In genomic region chr10:120233655-120234367, GRCm38 (mm10) we compare ENCODE assay signal across 9 mouse cellular contexts. TPM values are rescaled to one million over a fixed set of nuclear protein-coding genes. Genes with fewer than 3 reads are reported as not detected.
DNase-seq lines count a peak whose midpoint lies in the region; ATAC-seq and TF ChIP-seq lines count a peak whose summit lies in the region.
"Had no signal": no experiment of that assay in that cellular context is flagged by ENCODE, and none has a peak within 500 bp of the region (broad histone marks: within the 10 kb centered on the region; RNA-seq: fewer than 3 reads in every experiment).

No protein-coding gene starts in this region.

- peak overlapping the region; percentile 27; the same call in 1 of the 2 replicates for H3K4me2 ChIP-seq in limb, embryonic 15.5 days
- H3K4me2 ChIP-seq in neural tube, embryonic 11.5 days (ENCODE audit: low read depth), result no peak overlapping the region

- H3K27ac ChIP-seq in kidney, adult 2 months (ENCODE audit: insufficient read depth, low read depth, low read length), result no peak overlapping the region; the same call in 1 of the 2 replicates
- H3K27ac ChIP-seq in limb, embryonic 15.5 days, result no peak overlapping the region
- no peak overlapping the region for H3K27ac ChIP-seq in neural tube, embryonic 11.5 days (ENCODE audit: low read depth, low read length)

- intact Hi-C loops in gastrocnemius, postnatal 14 days (cut with DNase I; ENCODE audit: low total_unique reads), result no loop called here

- peak; percentile 58 for TF ChIP-seq CTCF in kidney, adult 2 months (conservative IDR thresholded peaks at IDR 0.05; ENCODE audit: insufficient read depth, insufficient read length, low read depth, low read length)

- no peak overlapping the region for H3K9ac ChIP-seq in limb, embryonic 15.5 days
- H3K9ac ChIP-seq in neural tube, embryonic 11.5 days (ENCODE audit: low read length), result no peak overlapping the region

- H3K9me3 ChIP-seq in limb, embryonic 15.5 days, result no peaks in the 10 kb centered on the region
- H3K9me3 ChIP-seq in neural tube, embryonic 11.5 days (ENCODE audit: control insufficient read depth, low read length), result no peaks in the 10 kb centered on the region

- peak overlapping the region; percentile 33; the same call in 1 of the 2 replicates for H3K4me3 ChIP-seq in kidney, adult 2 months (ENCODE audit: insufficient read depth, low read depth, low read length)
- no peak overlapping the region for H3K4me3 ChIP-seq in limb, embryonic 15.5 days
- no peak overlapping the region for H3K4me3 ChIP-seq in neural tube, embryonic 11.5 days (ENCODE audit: low read depth, low read length)
- H3K4me3 ChIP-seq: erythroblast, embryonic 14.5 days had no signal

- DNase-seq in ovary, postnatal 14 days (ENCODE audit: low spot score), result peak; percentile 42
- no peak for DNase-seq in ovary, postnatal 10 days (ENCODE audit: low spot score)
- DNase-seq in cerebellum, postnatal 10 days, result peak; percentile 74 to 81
- DNase-seq in gastrocnemius, postnatal 14 days, result peak; percentile 54
- DNase-seq in kidney, adult 2 months, result peak; percentile 67
- peak; percentile 69 for DNase-seq in neural tube, embryonic 11.5 days (ENCODE audit: low spot score)
- peak; percentile 56 for DNase-seq in thymus, postnatal 0 days (ENCODE audit: low spot score)

- H3K36me3 ChIP-seq in kidney, adult 2 months (ENCODE audit: control insufficient read depth, insufficient read depth, low read length), result no peaks in the 10 kb centered on the region; the same call in none of the 2 replicates
- H3K36me3 ChIP-seq in limb, embryonic 15.5 days, result peaks cover 24% of the 10 kb centered on the region
- H3K36me3 ChIP-seq in neural tube, embryonic 11.5 days (ENCODE audit: control insufficient read depth, insufficient read depth, low read length), result peaks cover 3% of the 10 kb centered on the region

- TF ChIP-seq POLR2A in kidney, adult 2 months (IDR thresholded peaks at IDR 0.05; ENCODE audit: low read depth, low read length), result no peak

- no peaks in the 10 kb centered on the region for H3K4me1 ChIP-seq in kidney, adult 2 months (ENCODE audit: control insufficient read depth, insufficient read depth, low read length)
- 0 out of 2 replicates have a peak, but pooled peaks cover 9% of the 10 kb centered on the region for H3K4me1 ChIP-seq in limb, embryonic 15.5 days
- H3K4me1 ChIP-seq in neural tube, embryonic 11.5 days (ENCODE audit: control insufficient read depth, insufficient read depth, low read length), result no peaks in the 10 kb centered on the region

- 18% methylated on average over 18 of the region's 18 CpGs for WGBS in kidney, adult 2 months
- WGBS in limb, embryonic 15.5 days, result 25% methylated on average over 18 of the region's 18 CpGs
- WGBS in neural tube, embryonic 11.5 days, result 34% methylated on average over 18 of the region's 18 CpGs

- no peaks in the 10 kb centered on the region for H3K27me3 ChIP-seq in kidney, adult 2 months (replicated peaks; ENCODE audit: control insufficient read depth, insufficient read depth, low read length)
- H3K27me3 ChIP-seq in limb, embryonic 15.5 days, result no peaks in the 10 kb centered on the region
- H3K27me3 ChIP-seq in neural tube, embryonic 11.5 days (ENCODE audit: control insufficient read depth, insufficient read depth, low read length), result no peaks in the 10 kb centered on the region

- ATAC-seq in limb, embryonic 15.5 days (ENCODE audit: insufficient number of reproducible peaks, low FRiP score, low TSS enrichment, low read depth), result no peak
- ATAC-seq in neural tube, embryonic 11.5 days (ENCODE audit: insufficient read depth, low FRiP score, low TSS enrichment), result no peak

RNA-seq across cellular contexts. Expression of gene Llph, which starts 6.9 kb away (rescaled TPM):
- total RNA-seq in gastrocnemius, postnatal 14 days (2021), result 10 to 100 TPM; 12.2 to 15.1 TPM
- 5.9 and 9.5 TPM in 2 replicates for polyA plus RNA-seq in kidney, adult 2 months (2012; rRNA removed)
- 49.2 and 51.3 TPM in 2 replicates for polyA plus RNA-seq in limb, embryonic 15.5 days (2015; fragmentation: Nextera tagmentation; extraction: Ambion mirVana)
- polyA plus RNA-seq in neural tube, embryonic 11.5 days (2014; fragmentation: Nextera tagmentation; extraction: Ambion mirVana), result 57.0 and 61.1 TPM in 2 replicates
- 67.9 and 74.0 TPM in 2 replicates for polyA plus RNA-seq in thymus, postnatal 0 days (2015; fragmentation: Nextera tagmentation; extraction: Ambion mirVana)

RNA-seq across cellular contexts. Expression of gene Irak3, which starts 31.9 kb away (rescaled TPM):
- total RNA-seq in gastrocnemius, postnatal 14 days (2021), result 1 to 10 TPM; 2.4 to 2.9 TPM
- polyA plus RNA-seq in kidney, adult 2 months (2012; rRNA removed), result 1.5 and 2.1 TPM in 2 replicates
- 2.4 TPM in 2 replicates for polyA plus RNA-seq in limb, embryonic 15.5 days (2015; fragmentation: Nextera tagmentation; extraction: Ambion mirVana)
- polyA plus RNA-seq in neural tube, embryonic 11.5 days (2014; fragmentation: Nextera tagmentation; extraction: Ambion mirVana), result 0.58 and 1.2 TPM in 2 replicates
- 1.1 and 1.3 TPM in 2 replicates for polyA plus RNA-seq in thymus, postnatal 0 days (2015; fragmentation: Nextera tagmentation; extraction: Ambion mirVana)
- polyA plus RNA-seq: erythroblast, embryonic 14.5 days had no signal

RNA-seq across cellular contexts. Expression of gene Tmbim4, which starts 32.4 kb away (rescaled TPM):
- 10 to 100 TPM; 62.4 to 62.7 TPM for total RNA-seq in gastrocnemius, postnatal 14 days (2021)
- 1,062 and 1,273 TPM in 2 replicates for polyA plus RNA-seq in kidney, adult 2 months (2012; rRNA removed)
- polyA plus RNA-seq in limb, embryonic 15.5 days (2015; fragmentation: Nextera tagmentation; extraction: Ambion mirVana), result 102 and 103 TPM in 2 replicates
- polyA plus RNA-seq in neural tube, embryonic 11.5 days (2014; fragmentation: Nextera tagmentation; extraction: Ambion mirVana), result 85.4 and 87.7 TPM in 2 replicates
- 120 and 127 TPM in 2 replicates for polyA plus RNA-seq in thymus, postnatal 0 days (2015; fragmentation: Nextera tagmentation; extraction: Ambion mirVana)
